Mouse (Mus musculus) embryonic facial prominence, embryonic 15.5 days (tissue): ENCODE results near the gene Ppp1r9a. TPM values are rescaled to one million over a fixed set of nuclear protein-coding genes. Genes with fewer than 3 reads are reported as not detected.

Source experiments
- ATAC-seq: fragments of 200-750 bp; cut with Nextera tagmentation; 2 replicates; pipeline ENCODE4 v1.8.0; 2017; ENCODE audit warnings: low read depth, moderate TSS enrichment; ENCODE audit not compliant: insufficient number of reproducible peaks, low FRiP score, low TSS enrichment
- H3K27ac ChIP-seq: fragments of 300-500 bp; sonication (generic); replicated peaks from 2 replicates; pipeline ENCODE4 v1.5.1; 2015; ENCODE audit warnings: mild to moderate bottlenecking, inconsistent platforms
- H3K27me3 ChIP-seq: fragments of 300-500 bp; sonication (generic); 2 replicates; pipeline ENCODE4 v1.6.1; 2015; ENCODE audit warnings: inconsistent platforms
- H3K36me3 ChIP-seq: fragments of 300-500 bp; sonication (generic); 2 replicates; pipeline ENCODE4 v1.6.1; 2015; ENCODE audit warnings: mild to moderate bottlenecking, inconsistent platforms
- H3K4me1 ChIP-seq: fragments of 300-500 bp; sonication (generic); 2 replicates; pipeline ENCODE4 v1.6.1; 2015; ENCODE audit warnings: inconsistent platforms
- H3K4me2 ChIP-seq: fragments of 300-500 bp; sonication (generic); replicated peaks from 2 replicates; pipeline ENCODE4 v1.6.1; 2015; ENCODE audit warnings: mild to moderate bottlenecking, inconsistent platforms
- H3K4me3 ChIP-seq: fragments of 300-500 bp; sonication (generic); replicated peaks from 2 replicates; pipeline ENCODE4 v1.5.1; 2015; ENCODE audit warnings: mild to moderate bottlenecking, inconsistent platforms
- H3K9ac ChIP-seq: fragments of 300-500 bp; sonication (generic); 2 replicates; pipeline ENCODE4 v1.6.1; 2015; ENCODE audit warnings: inconsistent platforms
- H3K9me3 ChIP-seq: fragments of 300-500 bp; sonication (generic); replicated peaks from 2 replicates; pipeline ENCODE4 v1.6.1; 2016; ENCODE audit warnings: inconsistent platforms
- WGBS: fragments of 180-500 bp; shearing (Covaris S2); methylation state at CpG from one replicate; pipeline ENCODE4 v1.1.7; 2015; 5-methylcytosine and 5-hydroxymethylcytosine counted together
- polyA plus RNA-seq: library from polyadenylated mRNA; unstranded; fragments of >200 nt; fragmentation: Nextera tagmentation; extraction: Ambion mirVana; gene quantifications from 2 replicates; pipeline ENCODE4 v1.2.1, GENCODE M21; 2015

The Ppp1r9a gene
- polyA plus RNA-seq, 1 experiment from 2014 or later = 13.7 TPM

DNA sequence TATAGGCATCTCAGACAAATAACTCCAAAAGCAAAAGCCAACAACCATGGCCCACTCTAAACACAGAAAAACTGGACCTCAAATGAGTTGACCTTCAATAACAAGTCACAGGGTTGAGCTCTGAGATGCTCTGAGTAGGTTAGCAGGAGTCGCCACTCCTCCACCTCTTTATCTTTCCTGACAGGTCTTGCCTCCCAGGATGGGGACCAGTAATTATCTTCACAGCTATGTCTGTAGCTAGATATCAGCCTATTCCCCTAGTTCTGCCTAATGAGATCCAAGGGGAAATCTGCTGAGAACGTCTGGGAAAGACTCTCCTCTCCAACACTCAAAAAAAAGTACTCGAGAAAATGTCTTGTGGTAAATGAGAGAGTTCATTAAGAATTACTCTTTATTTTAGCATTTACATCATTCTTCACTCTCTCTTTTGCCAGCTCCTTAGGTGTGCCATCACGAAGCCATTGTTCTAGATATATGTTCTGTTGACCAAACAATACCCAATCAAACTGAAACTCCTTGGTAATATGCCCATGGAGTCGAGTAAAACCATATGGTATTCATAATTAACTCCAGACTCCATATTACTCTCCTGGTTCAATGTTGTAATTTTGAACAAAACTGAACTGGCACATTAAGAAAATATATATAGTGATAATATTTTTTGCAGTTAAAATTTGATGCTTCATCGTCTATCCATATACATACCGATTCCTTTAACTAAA is 283.7 kb downstream of the Ppp1r9a start:
- Histone ChIP-seq H3K4me2 (no peak overlapping the region), H3K4me1 (0 out of 2 replicates have a peak, but pooled peaks cover 3% of the 10 kb centered on the region), H3K27me3 (no peaks in the 10 kb centered on the region), H3K9me3 (no peaks in the 10 kb centered on the region), H3K9ac (no peak overlapping the region), H3K4me3 (no peak overlapping the region), H3K36me3 (no peaks in the 10 kb centered on the region), H3K27ac (no peak overlapping the region)
- ATAC-seq = no peak
- 51% methylated on average over 7 of the region's 7 CpGs for WGBS

DNA sequence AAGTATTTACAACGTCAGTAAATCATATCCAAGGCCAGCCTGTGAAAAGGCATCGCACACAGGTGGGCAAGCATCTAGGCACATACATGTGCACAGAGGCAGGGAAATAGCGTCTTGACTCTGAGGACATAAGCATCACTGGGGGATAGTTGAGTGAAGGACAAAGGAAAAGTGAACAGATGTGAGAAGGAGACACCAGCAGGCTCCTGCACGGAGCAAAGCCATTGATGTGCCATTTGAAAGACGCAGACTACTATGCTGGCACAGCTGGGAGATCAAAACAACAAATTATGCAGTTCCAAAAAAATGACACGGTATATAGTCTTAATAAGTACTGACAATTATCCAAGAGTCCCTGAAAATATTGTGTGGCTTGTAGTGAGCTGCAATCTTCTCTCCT is 284.9 kb downstream of the Ppp1r9a start:
- no peak for ATAC-seq

DNA sequence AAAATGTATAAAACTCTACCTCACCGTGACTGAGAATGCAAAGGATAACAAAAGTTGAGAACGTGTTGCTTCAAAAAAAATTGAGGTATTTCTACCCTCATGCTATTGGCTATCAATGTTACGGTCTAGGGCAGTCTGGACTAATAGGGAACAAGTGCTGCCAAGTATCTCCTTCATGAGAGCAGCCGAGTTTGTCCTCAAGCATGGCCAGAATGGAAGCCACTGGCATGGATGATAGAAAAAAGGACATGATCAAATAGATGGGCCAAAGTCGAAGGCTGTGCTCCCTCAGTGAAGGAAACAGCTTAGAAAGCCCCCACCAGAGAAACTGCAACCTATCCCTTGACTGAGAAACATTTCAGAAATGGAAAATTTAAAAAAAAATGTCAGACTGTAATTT is 285.3 kb downstream of the Ppp1r9a start:
- no peak overlapping the region for H3K4me2 ChIP-seq

More for the DNA sequence above, 284.9 kb downstream of the Ppp1r9a start:
- 0 out of 2 replicates have a peak, but pooled peaks cover 3% of the 10 kb centered on the region for H3K4me1 ChIP-seq
- H3K27ac ChIP-seq = no peak overlapping the region
- H3K4me2 ChIP-seq = no peak overlapping the region
- no peaks in the 10 kb centered on the region for H3K36me3 ChIP-seq
- no peaks in the 10 kb centered on the region for H3K9me3 ChIP-seq
- 51% methylated on average over 6 of the region's 6 CpGs for WGBS
- no peaks in the 10 kb centered on the region for H3K27me3 ChIP-seq
- no peak overlapping the region for H3K9ac ChIP-seq
- H3K4me3 ChIP-seq = no peak overlapping the region

DNA sequence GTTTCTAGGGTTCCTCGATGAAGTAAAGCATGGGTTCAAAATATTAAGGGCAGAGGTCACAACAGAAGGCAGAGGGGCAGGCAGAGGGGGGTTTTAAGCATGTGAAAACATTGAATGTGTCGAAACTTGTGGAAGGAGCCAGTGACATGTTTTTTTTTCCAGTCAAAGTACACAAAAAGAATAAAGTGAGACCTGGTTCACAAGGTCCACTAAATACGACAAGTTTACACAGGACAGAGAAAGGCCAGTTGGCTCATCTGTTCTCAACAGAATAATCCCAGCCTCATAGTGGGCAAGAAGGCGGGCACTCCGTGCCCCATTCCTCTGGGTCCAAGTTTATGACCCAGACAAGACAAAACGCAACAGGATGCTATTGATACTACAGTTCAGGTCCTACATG is 286.2 kb downstream of the Ppp1r9a start:
- Histone ChIP-seq H3K9ac (no peak overlapping the region), H3K4me3 (no peak overlapping the region), H3K4me1 (0 out of 2 replicates have a peak, but pooled peaks cover 3% of the 10 kb centered on the region), H3K9me3 (no peaks in the 10 kb centered on the region), H3K4me2 (no peak overlapping the region), H3K36me3 (no peaks in the 10 kb centered on the region), H3K27ac (no peak overlapping the region), H3K27me3 (no peaks in the 10 kb centered on the region)
- WGBS = 67% methylated on average over 6 of the region's 6 CpGs
- no peak for ATAC-seq

More for the DNA sequence above, 285.3 kb downstream of the Ppp1r9a start:
- Histone ChIP-seq H3K27ac (no peak overlapping the region), H3K27me3 (no peaks in the 10 kb centered on the region), H3K4me1 (0 out of 2 replicates have a peak, but pooled peaks cover 3% of the 10 kb centered on the region), H3K36me3 (no peaks in the 10 kb centered on the region), H3K4me3 (no peak overlapping the region), H3K9me3 (no peaks in the 10 kb centered on the region), H3K9ac (no peak overlapping the region)
- 62% methylated on average over 5 of the region's 5 CpGs for WGBS
- ATAC-seq = no peak

DNA sequence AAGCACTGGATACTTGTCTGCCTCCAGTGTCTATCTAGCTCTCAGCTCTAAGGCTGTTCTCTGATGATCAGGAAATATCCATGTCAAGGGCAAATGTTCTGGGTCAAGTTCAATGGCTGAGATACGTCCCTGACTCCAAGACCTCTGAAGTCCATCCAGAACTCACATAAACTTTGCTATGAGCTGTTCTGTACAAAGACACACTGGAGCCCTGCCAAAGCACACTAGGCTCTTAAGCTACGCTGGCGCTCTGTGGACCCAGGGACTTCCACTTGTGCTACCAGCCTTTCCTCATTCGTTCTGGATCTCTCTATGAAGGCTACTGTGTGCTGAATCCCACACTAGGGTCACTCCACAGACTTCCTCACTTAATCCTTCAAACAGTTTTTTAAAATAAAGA is 286.8 kb downstream of the Ppp1r9a start:
- no peak overlapping the region for H3K4me3 ChIP-seq
- H3K4me1 ChIP-seq = 0 out of 2 replicates have a peak, but pooled peaks cover 3% of the 10 kb centered on the region
- no peaks in the 10 kb centered on the region for H3K27me3 ChIP-seq
- H3K4me2 ChIP-seq = no peak overlapping the region
- 63% methylated on average over 4 of the region's 4 CpGs for WGBS
- no peak overlapping the region for H3K9ac ChIP-seq
- no peak overlapping the region for H3K27ac ChIP-seq
- no peaks in the 10 kb centered on the region for H3K9me3 ChIP-seq
- ATAC-seq = no peak
- no peaks in the 10 kb centered on the region for H3K36me3 ChIP-seq

DNA sequence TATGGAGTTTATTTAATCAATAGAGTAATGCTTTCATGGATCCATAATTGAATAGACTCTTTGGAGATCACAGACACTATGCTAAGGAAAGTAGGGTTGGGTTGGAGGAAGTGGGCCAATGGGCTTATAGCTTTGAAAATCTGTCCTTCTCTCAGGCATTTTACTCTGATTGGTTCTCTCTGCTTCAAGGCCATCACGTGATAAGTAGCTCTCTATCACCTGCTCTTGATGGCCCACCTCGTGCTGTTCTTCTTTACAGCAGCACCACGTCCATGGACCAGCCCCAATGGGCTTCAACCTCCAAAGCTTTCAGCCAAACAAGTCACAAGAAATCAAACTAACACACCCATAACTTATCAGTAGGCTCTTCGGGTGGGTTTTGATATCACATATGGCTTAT is 288.0 kb downstream of the Ppp1r9a start:
- H3K9me3 ChIP-seq = no peaks in the 10 kb centered on the region
- H3K4me1 ChIP-seq = 0 out of 2 replicates have a peak, but pooled peaks cover 3% of the 10 kb centered on the region
- no peaks in the 10 kb centered on the region for H3K27me3 ChIP-seq
- no peak overlapping the region for H3K9ac ChIP-seq
- H3K4me2 ChIP-seq = no peak overlapping the region
- 83% methylated on average over 4 of the region's 4 CpGs for WGBS
- no peak overlapping the region for H3K4me3 ChIP-seq
- no peak for ATAC-seq
- H3K36me3 ChIP-seq = no peaks in the 10 kb centered on the region
- no peak overlapping the region for H3K27ac ChIP-seq

DNA sequence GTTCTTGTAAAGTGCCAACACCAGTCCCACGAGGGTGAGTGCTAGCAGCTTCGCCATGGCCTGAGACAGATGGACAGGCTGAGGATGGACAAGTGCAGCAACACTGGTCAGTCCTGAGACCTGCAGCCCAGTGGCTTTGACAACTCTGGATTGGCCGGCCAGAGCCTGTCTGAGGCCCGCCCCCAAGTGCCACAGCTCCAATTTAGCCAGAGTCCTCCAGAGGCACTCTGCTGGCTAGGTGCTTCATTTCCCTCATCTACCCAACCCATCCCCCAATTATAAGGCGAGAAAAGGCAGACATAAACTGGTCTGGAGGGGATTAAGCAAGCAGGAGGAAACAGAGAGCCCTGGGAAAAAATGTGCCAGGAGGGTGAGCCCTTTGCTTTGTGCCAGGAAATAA is 291.0 kb downstream of the Ppp1r9a start, which contains the start of gene Pon1:
Pon1 (minus strand) TSS at position 254 of the 400 bp plus-strand sequence.
- ATAC-seq = peak; percentile 39; the same call in 1 of the 2 replicates
- Histone ChIP-seq H3K27ac (no peak within 1 kb of the TSS), H3K27me3 (no peaks in the 10 kb centered on the region), H3K9me3 (no peaks in the 10 kb centered on the region), H3K4me3 (no peak within 1 kb of the TSS), H3K9ac (no peak within 1 kb of the TSS), H3K36me3 (no peaks in the 10 kb centered on the region), H3K4me2 (no peak within 1 kb of the TSS), H3K4me1 (no peaks in the 10 kb centered on the region)
- 37% methylated on average over 5 of the region's 5 CpGs for WGBS

DNA sequence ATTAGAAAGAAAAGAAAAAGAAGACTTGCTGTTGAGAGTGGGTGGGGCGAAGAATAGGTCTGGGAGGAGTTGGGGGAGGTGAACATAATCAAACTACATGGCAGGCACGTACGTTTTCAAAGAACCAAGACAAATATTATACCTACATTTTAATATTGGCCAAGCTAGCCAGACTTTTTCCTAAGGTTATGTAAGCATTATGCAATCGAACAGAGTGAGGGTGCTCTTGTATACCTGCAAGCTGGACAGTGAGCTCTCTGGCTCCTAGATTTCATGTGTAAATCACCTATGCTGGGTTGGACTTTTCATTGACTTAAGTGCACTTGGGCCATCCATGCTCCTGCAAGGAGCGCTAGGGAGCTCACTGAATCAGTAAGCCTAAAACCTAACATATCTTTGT is 295.9 kb downstream of the Ppp1r9a start:
- no peak for ATAC-seq

DNA sequence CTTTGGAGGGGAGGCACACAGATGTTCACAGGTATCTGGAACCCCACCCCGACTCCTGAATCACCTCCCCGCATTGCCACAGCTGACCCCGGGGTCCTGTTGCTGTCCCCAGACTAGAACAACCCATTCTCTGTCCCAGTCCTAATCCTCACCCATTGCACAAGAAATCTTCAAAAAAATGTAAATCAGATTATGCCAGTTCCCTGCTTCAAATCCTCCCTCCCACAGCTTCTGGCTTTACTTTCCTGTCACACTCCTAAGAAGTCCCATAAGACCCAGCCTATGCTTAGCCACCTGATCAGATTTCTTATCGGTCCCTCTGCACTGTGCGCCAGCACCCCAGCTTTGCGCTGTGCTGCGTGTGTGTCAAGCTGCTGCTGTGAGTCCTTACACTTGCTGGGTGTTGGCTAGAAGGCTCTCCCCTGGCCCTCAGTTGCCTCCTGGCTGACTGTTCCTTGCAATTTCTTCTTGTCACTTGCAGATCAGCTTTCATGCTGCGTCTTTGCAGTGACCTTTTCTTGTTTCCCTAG is 296.7 kb downstream of the Ppp1r9a start:
- H3K27me3 ChIP-seq = no peaks in the 10 kb centered on the region
- no peak overlapping the region for H3K4me3 ChIP-seq
- no peak overlapping the region for H3K4me2 ChIP-seq
- H3K4me1 ChIP-seq = no peaks in the 10 kb centered on the region
- H3K9me3 ChIP-seq = no peaks in the 10 kb centered on the region
- no peak overlapping the region for H3K9ac ChIP-seq
- no peak for ATAC-seq
- WGBS = 88% methylated on average over 8 of the region's 8 CpGs
- H3K36me3 ChIP-seq = no peaks in the 10 kb centered on the region
- no peak overlapping the region for H3K27ac ChIP-seq

More for the DNA sequence above, 295.9 kb downstream of the Ppp1r9a start:
- no peaks in the 10 kb centered on the region for H3K4me1 ChIP-seq
- no peaks in the 10 kb centered on the region for H3K36me3 ChIP-seq
- no peak overlapping the region for H3K4me3 ChIP-seq
- whole genome bisulfite sequencing = 93% methylated on average over 5 of the region's 5 CpGs
- no peak overlapping the region for H3K4me2 ChIP-seq
- H3K27ac ChIP-seq = no peak overlapping the region
- H3K9ac ChIP-seq = no peak overlapping the region
- no peaks in the 10 kb centered on the region for H3K9me3 ChIP-seq
- no peaks in the 10 kb centered on the region for H3K27me3 ChIP-seq

DNA sequence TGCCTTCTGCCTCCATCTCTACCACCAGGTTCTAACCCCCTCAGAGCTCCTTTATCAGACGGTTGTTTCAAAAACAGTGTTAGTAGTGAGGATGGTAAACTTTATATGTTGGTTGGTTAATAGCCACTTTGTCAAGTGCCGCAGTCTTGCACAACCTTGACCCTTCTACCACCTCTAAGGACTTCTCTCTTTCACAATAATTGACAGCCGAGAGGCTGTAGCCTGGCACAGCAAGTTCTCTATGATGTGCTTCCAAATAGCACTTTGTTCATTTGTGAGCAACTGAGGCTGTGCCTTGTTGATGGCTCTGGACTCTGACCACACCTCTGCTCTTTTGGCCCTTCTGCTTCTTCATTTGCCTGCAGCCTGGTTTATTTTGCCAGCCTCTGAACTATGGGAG is 297.2 kb downstream of the Ppp1r9a start:
- Histone ChIP-seq H3K36me3 (no peaks in the 10 kb centered on the region), H3K4me1 (no peaks in the 10 kb centered on the region), H3K4me2 (no peak overlapping the region), H3K9me3 (no peaks in the 10 kb centered on the region), H3K4me3 (no peak overlapping the region), H3K27me3 (no peaks in the 10 kb centered on the region), H3K27ac (no peak overlapping the region), H3K9ac (no peak overlapping the region)
- WGBS = 87% methylated on average over 3 of the region's 3 CpGs
- ATAC-seq = no peak

DNA sequence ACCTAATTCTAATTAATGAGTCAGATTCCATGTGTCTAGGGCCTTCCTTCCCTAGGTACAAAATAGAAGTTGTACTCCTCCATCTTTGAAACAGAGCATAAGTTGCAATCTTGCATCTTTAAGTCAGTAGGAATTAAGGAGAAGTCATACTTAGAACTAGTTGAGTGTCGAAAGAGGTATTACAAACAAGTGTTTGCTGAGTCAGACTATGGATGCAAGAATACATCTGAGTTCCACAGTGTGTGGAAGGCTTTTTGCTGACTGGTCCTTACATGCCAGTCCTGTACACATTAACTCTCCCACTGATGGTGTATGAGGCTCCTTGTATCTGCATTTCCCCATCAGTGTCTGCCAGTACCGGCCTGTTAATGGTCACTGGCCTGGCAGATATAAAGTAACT is 305.1 kb downstream of the Ppp1r9a start:
- H3K27ac ChIP-seq = no peak overlapping the region
- WGBS = 77% methylated on average over 2 of the region's 2 CpGs
- no peaks in the 10 kb centered on the region for H3K36me3 ChIP-seq
- no peaks in the 10 kb centered on the region for H3K27me3 ChIP-seq
- no peak overlapping the region for H3K9ac ChIP-seq
- H3K4me2 ChIP-seq = no peak overlapping the region
- H3K9me3 ChIP-seq = 0 out of 2 replicates have a peak, but pooled peaks cover under 1% of the 10 kb centered on the region
- no peak for ATAC-seq
- no peak overlapping the region for H3K4me3 ChIP-seq
- no peaks in the 10 kb centered on the region for H3K4me1 ChIP-seq
